Mouse (Mus musculus): ENCODE data around the gene Rarres1. TPM values are rescaled to one million over a fixed set of nuclear protein-coding genes. Genes with fewer than 3 reads are reported as not detected.

The Rarres1 gene
- polyA plus RNA-seq, 1 experiment from 2014 or later = 3.7 TPM

DNA sequence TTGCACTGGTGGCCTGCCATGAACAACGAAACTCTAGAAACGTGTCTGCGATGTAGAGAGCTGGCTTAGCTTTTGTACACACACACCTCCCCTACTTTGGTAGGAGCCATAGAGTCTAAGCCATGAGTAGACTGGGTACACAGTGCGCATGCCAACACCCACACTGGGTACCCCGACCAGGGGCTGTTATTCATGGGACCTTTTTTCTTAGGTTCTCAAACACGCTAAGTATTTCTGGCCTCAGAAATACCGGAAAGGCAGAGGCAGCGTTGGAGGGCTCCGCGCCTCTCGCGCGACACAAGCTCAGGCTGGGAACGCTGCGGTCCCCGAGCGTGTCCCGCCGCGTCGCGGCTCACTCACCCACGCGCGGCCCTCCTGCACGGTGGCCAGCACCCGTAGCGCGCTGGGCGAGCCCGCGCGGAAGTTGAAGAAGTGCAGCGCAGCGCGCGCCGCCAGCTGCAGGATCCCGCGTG lies 486 bp downstream of the Rarres1 start:
- Histone ChIP-seq H3K9ac (peak overlapping the region; percentile 72), H3K36me3 (no peaks in the 10 kb centered on the region), H3K4me3 (peak overlapping the region; percentile 59), H3K27ac (replicated peaks) (no peak overlapping the region), H3K4me2 (peak overlapping the region; percentile 99), H3K27me3 (peaks cover 41% of the 10 kb centered on the region), H3K9me3 (no peaks in the 10 kb centered on the region), H3K4me1 (replicated peaks) (peaks cover 12% of the 10 kb centered on the region)
- WGBS = 4% methylated on average over 40 of the region's 40 CpGs
- ATAC-seq (ENCODE audit: low read depth) = peak; percentile 49

DNA sequence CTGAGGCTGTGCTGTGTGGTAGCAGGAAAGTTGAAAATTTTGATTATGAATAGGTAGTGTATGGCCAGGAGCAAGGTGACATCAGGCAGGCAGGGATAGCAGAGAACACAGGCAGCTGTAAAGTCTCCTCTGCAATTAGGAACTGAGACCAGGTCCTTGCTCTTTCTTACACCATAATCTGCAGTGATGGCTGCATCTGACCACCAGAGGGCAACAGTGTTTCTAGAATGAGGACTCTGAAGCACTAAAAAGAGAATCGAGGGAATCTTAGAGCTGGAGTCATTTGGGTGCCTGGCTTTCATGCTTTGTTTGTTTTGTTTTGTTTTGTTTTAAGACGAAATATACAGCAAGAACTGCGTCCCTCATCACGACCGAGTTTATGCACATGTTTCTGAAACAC lies 2.5 kb downstream of the Rarres1 start:
- Histone ChIP-seq H3K4me2 (no peak overlapping the region), H3K27me3 (peaks cover 36% of the 10 kb centered on the region), H3K9ac (no peak overlapping the region), H3K36me3 (no peaks in the 10 kb centered on the region), H3K9me3 (no peaks in the 10 kb centered on the region), H3K4me1 (replicated peaks) (peaks cover 12% of the 10 kb centered on the region), H3K4me3 (no peak overlapping the region), H3K27ac (replicated peaks) (no peak overlapping the region)
- peak; percentile 49; the same call in 1 of the 2 replicates for ATAC-seq (ENCODE audit: low read depth)
- 2% methylated on average over 5 of the region's 5 CpGs for WGBS

DNA sequence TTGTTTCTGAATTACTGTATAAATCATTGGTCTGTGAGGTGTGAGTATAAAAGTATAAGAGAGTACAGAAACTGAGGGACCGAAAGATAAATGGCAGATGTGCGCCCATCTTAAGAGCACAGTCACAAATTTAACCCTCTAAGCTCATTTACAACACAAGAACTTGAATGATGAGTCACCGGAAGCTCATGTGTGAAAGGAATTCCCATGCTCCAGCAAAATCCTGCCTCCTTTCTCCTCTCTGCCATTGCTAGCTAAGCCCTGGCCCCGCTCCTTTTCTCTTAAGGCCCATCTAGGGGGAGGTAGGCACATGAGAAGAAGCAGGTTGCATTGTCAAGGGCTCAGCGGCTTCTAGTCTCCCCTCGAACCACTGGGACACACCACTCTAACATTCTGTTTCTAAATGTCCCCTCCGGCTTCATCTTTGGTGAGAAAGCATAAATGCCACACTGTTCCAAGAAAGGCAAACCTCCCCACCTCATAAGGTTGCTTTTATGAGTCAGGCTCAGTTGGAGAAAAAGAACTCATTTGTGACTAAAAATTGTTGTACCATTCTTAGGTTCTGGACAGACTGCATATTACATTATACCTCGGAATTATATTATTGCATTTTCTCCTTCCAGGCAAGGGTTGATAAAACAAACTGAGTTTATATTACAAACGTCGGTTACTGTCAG lies 7.0 kb downstream of the Rarres1 start:
- Histone ChIP-seq H3K27ac (replicated peaks) (no peak overlapping the region), H3K4me2 (no peak overlapping the region), H3K4me1 (replicated peaks) (no peaks in the 10 kb centered on the region), H3K27me3 (peaks cover 1% of the 10 kb centered on the region), H3K9me3 (no peaks in the 10 kb centered on the region), H3K9ac (no peak overlapping the region), H3K36me3 (no peaks in the 10 kb centered on the region), H3K4me3 (no peak overlapping the region)
- no peak for ATAC-seq (ENCODE audit: low read depth)
- 91% methylated on average over 10 of the region's 10 CpGs for WGBS

GRCm38 (mm10) chr3:67505286-67505685 lies 10.0 kb downstream of the Rarres1 start:
- no peak overlapping the region for H3K27ac ChIP-seq (replicated peaks)
- no peaks in the 10 kb centered on the region for H3K9me3 ChIP-seq
- H3K4me2 ChIP-seq = no peak overlapping the region
- 81% methylated on average over 2 of the region's 2 CpGs for WGBS
- H3K4me3 ChIP-seq = no peak overlapping the region
- no peak for ATAC-seq (ENCODE audit: low read depth)
- H3K9ac ChIP-seq = no peak overlapping the region
- H3K4me1 ChIP-seq (replicated peaks) = no peaks in the 10 kb centered on the region
- H3K36me3 ChIP-seq = no peaks in the 10 kb centered on the region
- H3K27me3 ChIP-seq = no peaks in the 10 kb centered on the region

GRCm38 (mm10) chr3:67503878-67504277 lies 11.4 kb downstream of the Rarres1 start:
- no peaks in the 10 kb centered on the region for H3K27me3 ChIP-seq
- no peak for ATAC-seq (ENCODE audit: low read depth)

GRCm38 (mm10) chr3:67499406-67499791 lies 15.9 kb downstream of the Rarres1 start:
- Histone ChIP-seq H3K4me2 (no peak overlapping the region), H3K36me3 (no peaks in the 10 kb centered on the region), H3K4me1 (replicated peaks) (no peaks in the 10 kb centered on the region), H3K27me3 (no peaks in the 10 kb centered on the region), H3K9ac (no peak overlapping the region), H3K9me3 (no peaks in the 10 kb centered on the region), H3K4me3 (no peak overlapping the region), H3K27ac (replicated peaks) (no peak overlapping the region)
- WGBS = 93% methylated on average over 4 of the region's 4 CpGs
- no peak for ATAC-seq (ENCODE audit: low read depth)

More at GRCm38 (mm10) chr3:67503878-67504277, 11.4 kb downstream of the Rarres1 start:
- Histone ChIP-seq H3K9me3 (no peaks in the 10 kb centered on the region), H3K27ac (replicated peaks) (no peak overlapping the region), H3K4me1 (replicated peaks) (no peaks in the 10 kb centered on the region), H3K4me2 (no peak overlapping the region), H3K4me3 (no peak overlapping the region), H3K36me3 (no peaks in the 10 kb centered on the region), H3K9ac (no peak overlapping the region)
- WGBS = 11% methylated on average over 3 of the region's 3 CpGs

GRCm38 (mm10) chr3:67498773-67499405 lies 16.4 kb downstream of the Rarres1 start:
- WGBS = 91% methylated on average over 8 of the region's 8 CpGs
- no peak overlapping the region for H3K4me2 ChIP-seq
- H3K27me3 ChIP-seq = no peaks in the 10 kb centered on the region
- no peak for ATAC-seq (ENCODE audit: low read depth)
- H3K4me1 ChIP-seq (replicated peaks) = no peaks in the 10 kb centered on the region
- no peak overlapping the region for H3K4me3 ChIP-seq
- H3K27ac ChIP-seq (replicated peaks) = no peak overlapping the region
- H3K9me3 ChIP-seq = no peaks in the 10 kb centered on the region
- H3K9ac ChIP-seq = no peak overlapping the region
- no peaks in the 10 kb centered on the region for H3K36me3 ChIP-seq

GRCm38 (mm10) chr3:67497998-67498397 lies 17.3 kb downstream of the Rarres1 start:
- no peaks in the 10 kb centered on the region for H3K27me3 ChIP-seq
- no peaks in the 10 kb centered on the region for H3K9me3 ChIP-seq
- H3K4me2 ChIP-seq = no peak overlapping the region
- H3K27ac ChIP-seq (replicated peaks) = no peak overlapping the region
- H3K9ac ChIP-seq = no peak overlapping the region
- H3K36me3 ChIP-seq = no peaks in the 10 kb centered on the region
- no peak overlapping the region for H3K4me3 ChIP-seq
- H3K4me1 ChIP-seq (replicated peaks) = no peaks in the 10 kb centered on the region
- WGBS = 90% methylated on average over 2 of the region's 2 CpGs
- ATAC-seq (ENCODE audit: low read depth) = no peak

DNA sequence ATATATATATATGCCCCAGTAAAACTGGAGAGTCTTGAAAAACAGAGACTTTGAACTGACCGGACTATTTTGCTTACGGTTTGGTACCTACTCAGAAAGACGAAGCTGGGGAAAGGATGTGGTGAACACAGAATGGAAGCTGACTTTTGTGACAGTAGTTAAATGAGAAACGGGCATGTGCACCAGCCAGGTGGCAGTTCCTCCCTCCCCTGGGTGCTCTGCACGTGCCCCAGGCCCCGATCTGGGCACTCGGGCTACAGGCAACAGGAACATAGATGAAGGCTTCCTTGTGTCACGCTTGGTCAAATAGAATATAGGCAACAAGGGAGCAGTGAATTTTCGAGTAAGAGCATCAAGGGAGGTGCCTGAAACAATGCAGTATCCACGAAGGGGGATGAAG lies 19.0 kb downstream of the Rarres1 start:
- Histone ChIP-seq H3K4me1 (replicated peaks) (no peaks in the 10 kb centered on the region), H3K9me3 (no peaks in the 10 kb centered on the region), H3K27ac (replicated peaks) (no peak overlapping the region), H3K4me3 (no peak overlapping the region), H3K4me2 (no peak overlapping the region), H3K27me3 (no peaks in the 10 kb centered on the region), H3K36me3 (no peaks in the 10 kb centered on the region), H3K9ac (no peak overlapping the region)
- WGBS = 78% methylated on average over 10 of the region's 10 CpGs
- ATAC-seq (ENCODE audit: low read depth) = no peak

- H3K9ac ChIP-seq = no peak overlapping the region
- ATAC-seq (ENCODE audit: low read depth) = no peak
- H3K4me2 ChIP-seq = no peak overlapping the region
- H3K4me1 ChIP-seq (replicated peaks) = no peaks in the 10 kb centered on the region
- WGBS = 81% methylated on average over 8 of the region's 8 CpGs
- no peaks in the 10 kb centered on the region for H3K27me3 ChIP-seq
- no peaks in the 10 kb centered on the region for H3K9me3 ChIP-seq
- no peak overlapping the region for H3K4me3 ChIP-seq
- H3K27ac ChIP-seq (replicated peaks) = no peak overlapping the region
- H3K36me3 ChIP-seq = no peaks in the 10 kb centered on the region
Observed at GRCm38 (mm10) chr3:67493132-67493531, 22.2 kb downstream of the Rarres1 start.

- H3K4me1 ChIP-seq (replicated peaks) = no peaks in the 10 kb centered on the region
- peak; percentile 40; the same call in 1 of the 2 replicates for ATAC-seq (ENCODE audit: low read depth)
- no peak overlapping the region for H3K4me2 ChIP-seq
- 80% methylated on average over 8 of the region's 8 CpGs for WGBS
- no peaks in the 10 kb centered on the region for H3K27me3 ChIP-seq
- H3K9ac ChIP-seq = no peak overlapping the region
- no peak overlapping the region for H3K27ac ChIP-seq (replicated peaks)
- no peaks in the 10 kb centered on the region for H3K9me3 ChIP-seq
- no peak overlapping the region for H3K4me3 ChIP-seq
- no peaks in the 10 kb centered on the region for H3K36me3 ChIP-seq
Observed at GRCm38 (mm10) chr3:67492086-67492869, 23.0 kb downstream of the Rarres1 start.

DNA sequence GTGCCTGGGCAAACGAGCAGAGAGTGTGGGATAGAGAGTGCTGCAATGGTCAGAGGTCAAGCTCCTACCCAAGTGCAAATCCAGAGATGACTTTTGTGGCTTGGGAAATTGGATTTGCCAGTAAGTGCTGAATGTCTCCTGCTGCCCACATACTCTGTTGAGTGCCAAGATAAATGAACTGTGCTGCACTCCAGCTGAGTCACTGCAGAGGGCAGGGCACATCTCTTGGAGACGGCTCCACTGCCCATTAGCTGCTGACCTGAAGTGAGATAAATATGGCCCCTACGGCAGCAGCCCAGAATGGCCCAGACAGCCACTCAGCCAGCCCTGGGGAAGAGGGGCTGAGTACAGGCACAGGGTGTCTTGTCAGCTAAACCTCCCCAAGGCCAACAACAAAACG lies 25.2 kb downstream of the Rarres1 start:
- no peak overlapping the region for H3K27ac ChIP-seq (replicated peaks)
- no peak overlapping the region for H3K4me3 ChIP-seq
- ATAC-seq (ENCODE audit: low read depth) = no peak
- H3K9me3 ChIP-seq = no peaks in the 10 kb centered on the region
- no peaks in the 10 kb centered on the region for H3K27me3 ChIP-seq
- 55% methylated on average over 4 of the region's 4 CpGs for WGBS
- H3K9ac ChIP-seq = no peak overlapping the region
- H3K4me1 ChIP-seq (replicated peaks) = no peaks in the 10 kb centered on the region
- H3K4me2 ChIP-seq = no peak overlapping the region
- no peaks in the 10 kb centered on the region for H3K36me3 ChIP-seq

Data from neural tube, embryonic 13.5 days (tissue).